Mouse (Mus musculus): Measurements from ENCODE around the gene Mrgpre. TPM values are rescaled to one million over a fixed set of nuclear protein-coding genes. Genes with fewer than 3 reads are reported as not detected.

Gene Mrgpre
- total and polyA plus RNA-seq, 3 experiments, result not detected

DNA sequence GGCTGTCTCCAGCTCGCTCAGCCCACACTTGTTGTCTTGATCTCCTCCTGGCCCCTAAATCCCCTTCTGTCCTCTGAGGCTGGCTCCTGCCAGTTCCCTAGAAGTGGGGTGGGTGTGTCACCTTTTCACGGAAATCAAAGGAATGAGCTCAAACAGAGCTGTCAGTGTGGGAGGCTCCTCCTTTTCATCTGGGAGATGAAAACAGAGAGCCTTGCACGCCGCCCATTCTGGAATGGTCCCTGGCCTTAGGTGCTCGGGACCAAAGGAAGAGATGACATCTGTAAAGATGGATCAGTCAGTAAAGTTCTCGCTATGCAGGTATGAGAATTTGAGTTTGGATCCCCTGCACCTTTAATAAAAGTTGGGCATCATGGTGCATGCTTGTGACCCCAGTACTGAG, 17.4 kb downstream of the Mrgpre start, which contains the start of gene Mrgprg:
Gene Mrgprg, minus strand, starts transcription at position 101 of the 400 bp plus-strand sequence.
- ATAC-seq (ENCODE audit: extremely low read depth, insufficient number of reproducible peaks, low FRiP score, poor library complexity, severe bottlenecking) (no peak), DNase-seq (ENCODE audit: low spot score) (no peak)
- Histone ChIP-seq H3K4me1 (ENCODE audit: insufficient read depth, low read depth, low read length) (no peaks in the 10 kb centered on the region; the same call in 1 of the 2 replicates), H3K9me3 (replicated peaks) (no peaks in the 10 kb centered on the region), H3K36me3 (replicated peaks) (no peaks in the 10 kb centered on the region), H3K4me3 (ENCODE audit: low read depth, low read length) (no peak within 1 kb of the TSS), H3K27me3 (ENCODE audit: insufficient read depth, low read length) (peaks cover 30% of the 10 kb centered on the region)
- TF ChIP-seq POLR2AphosphoS5 (IDR thresholded peaks at IDR 0.05; ENCODE audit: insufficient replicate concordance, low read depth, low read length) (no peak), TAL1 (conservative IDR thresholded peaks at IDR 0.05; ENCODE audit: low read depth, low read length) (no peak), GATA2 (IDR thresholded peaks at IDR 0.05; ENCODE audit: borderline replicate concordance, low read depth, low read length) (no peak), CTCF (IDR thresholded peaks at IDR 0.05; ENCODE audit: low read depth, low read length) (no peak), GATA1 (IDR thresholded peaks at IDR 0.05; ENCODE audit: borderline replicate concordance, low read length) (no peak)

- TF ChIP-seq POLR2AphosphoS5 (IDR thresholded peaks at IDR 0.05; ENCODE audit: insufficient replicate concordance, low read depth, low read length) (no peak), CTCF (IDR thresholded peaks at IDR 0.05; ENCODE audit: low read depth, low read length) (no peak), GATA2 (IDR thresholded peaks at IDR 0.05; ENCODE audit: borderline replicate concordance, low read depth, low read length) (no peak), TAL1 (conservative IDR thresholded peaks at IDR 0.05; ENCODE audit: low read depth, low read length) (no peak), GATA1 (IDR thresholded peaks at IDR 0.05; ENCODE audit: borderline replicate concordance, low read length) (no peak)
- DNase-seq (ENCODE audit: low spot score), result no peak
- Histone ChIP-seq H3K4me1 (ENCODE audit: insufficient read depth, low read depth, low read length) (no peaks in the 10 kb centered on the region; the same call in 1 of the 2 replicates), H3K9me3 (replicated peaks) (no peaks in the 10 kb centered on the region), H3K4me3 (ENCODE audit: low read depth, low read length) (no peak overlapping the region), H3K27me3 (ENCODE audit: insufficient read depth, low read length) (peaks cover 30% of the 10 kb centered on the region), H3K36me3 (replicated peaks) (no peaks in the 10 kb centered on the region)
- no peak for ATAC-seq (ENCODE audit: extremely low read depth, insufficient number of reproducible peaks, low FRiP score, poor library complexity, severe bottlenecking)
Measured at GRCm38 (mm10) chr7:143764876-143765530, 19.3 kb downstream of the Mrgpre start.

GRCm38 (mm10) chr7:143763794-143764193, 20.5 kb downstream of the Mrgpre start:
- no peaks in the 10 kb centered on the region for H3K9me3 ChIP-seq (replicated peaks)
- ATAC-seq (ENCODE audit: extremely low read depth, insufficient number of reproducible peaks, low FRiP score, poor library complexity, severe bottlenecking), result no peak
- TF ChIP-seq GATA1 (IDR thresholded peaks at IDR 0.05; ENCODE audit: borderline replicate concordance, low read length) (no peak), GATA2 (IDR thresholded peaks at IDR 0.05; ENCODE audit: borderline replicate concordance, low read depth, low read length) (no peak), CTCF (IDR thresholded peaks at IDR 0.05; ENCODE audit: low read depth, low read length) (peak; percentile 67), TAL1 (conservative IDR thresholded peaks at IDR 0.05; ENCODE audit: low read depth, low read length) (no peak), POLR2AphosphoS5 (IDR thresholded peaks at IDR 0.05; ENCODE audit: insufficient replicate concordance, low read depth, low read length) (no peak)
- H3K4me3 ChIP-seq (ENCODE audit: low read depth, low read length), result no peak overlapping the region
- peaks cover 30% of the 10 kb centered on the region for H3K27me3 ChIP-seq (ENCODE audit: insufficient read depth, low read length)
- peak; percentile 25 for DNase-seq (ENCODE audit: low spot score)
- H3K36me3 ChIP-seq (replicated peaks), result no peaks in the 10 kb centered on the region
- H3K4me1 ChIP-seq (ENCODE audit: insufficient read depth, low read depth, low read length), result no peaks in the 10 kb centered on the region; the same call in 1 of the 2 replicates

DNA sequence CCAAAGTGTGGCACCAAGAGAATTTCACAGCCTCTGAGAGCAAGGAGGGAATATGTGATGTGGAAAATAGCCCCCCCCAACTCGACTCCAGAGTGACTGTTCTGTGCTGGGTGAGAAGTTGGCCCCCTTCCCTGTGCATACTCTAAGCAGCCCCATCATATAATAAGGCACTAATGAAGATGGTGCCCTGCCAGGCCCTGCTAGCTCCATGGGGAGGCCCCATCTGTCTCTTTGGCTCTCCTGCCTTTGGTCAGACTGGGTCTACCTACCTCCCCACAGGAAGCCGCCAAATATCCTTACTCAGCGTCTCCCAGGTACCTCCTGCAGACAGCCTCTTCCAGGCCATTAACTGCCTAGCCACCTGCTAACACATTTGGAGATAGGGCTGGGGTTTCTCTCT, 25.3 kb downstream of the Mrgpre start:
- TF ChIP-seq GATA2 (IDR thresholded peaks at IDR 0.05; ENCODE audit: borderline replicate concordance, low read depth, low read length), result no peak
- no peak for TF ChIP-seq GATA1 (IDR thresholded peaks at IDR 0.05; ENCODE audit: borderline replicate concordance, low read length)
- no peak for TF ChIP-seq POLR2AphosphoS5 (IDR thresholded peaks at IDR 0.05; ENCODE audit: insufficient replicate concordance, low read depth, low read length)
- no peak for TF ChIP-seq TAL1 (conservative IDR thresholded peaks at IDR 0.05; ENCODE audit: low read depth, low read length)
- ATAC-seq (ENCODE audit: extremely low read depth, insufficient number of reproducible peaks, low FRiP score, poor library complexity, severe bottlenecking), result no peak
- peaks cover 29% of the 10 kb centered on the region for H3K27me3 ChIP-seq (ENCODE audit: insufficient read depth, low read length)
- H3K4me1 ChIP-seq (ENCODE audit: insufficient read depth, low read depth, low read length), result peaks cover 5% of the 10 kb centered on the region; the same call in 1 of the 2 replicates
- H3K4me3 ChIP-seq (ENCODE audit: low read depth, low read length), result no peak overlapping the region
- H3K9me3 ChIP-seq (replicated peaks), result no peaks in the 10 kb centered on the region
- no peak for DNase-seq (ENCODE audit: low spot score)
- no peaks in the 10 kb centered on the region for H3K36me3 ChIP-seq (replicated peaks)

DNA sequence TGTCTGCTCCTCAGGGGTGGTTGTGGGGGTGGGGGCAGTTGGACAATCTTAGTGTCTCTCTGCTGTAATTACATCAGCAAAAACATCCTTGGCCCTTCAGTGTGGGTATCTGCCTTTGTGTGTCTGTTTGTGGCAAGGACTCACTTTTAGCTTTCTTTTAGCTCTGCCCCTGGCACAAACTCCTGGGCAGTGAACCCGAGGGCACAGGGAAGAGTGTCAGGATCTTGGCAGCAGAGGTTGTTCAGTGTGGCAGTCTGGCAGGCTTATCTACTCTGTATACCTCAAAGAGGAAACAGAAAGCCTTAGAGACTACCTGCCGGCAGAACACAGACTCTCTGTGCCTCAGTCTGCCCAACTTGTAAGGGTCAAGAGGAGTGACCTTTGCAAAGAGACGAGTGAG, 26.6 kb downstream of the Mrgpre start:
- H3K4me3 ChIP-seq (ENCODE audit: low read depth, low read length), result no peak overlapping the region
- no peak for ATAC-seq (ENCODE audit: extremely low read depth, insufficient number of reproducible peaks, low FRiP score, poor library complexity, severe bottlenecking)
- H3K4me1 ChIP-seq (ENCODE audit: insufficient read depth, low read depth, low read length), result peaks cover 5% of the 10 kb centered on the region; the same call in 1 of the 2 replicates
- no peaks in the 10 kb centered on the region for H3K9me3 ChIP-seq (replicated peaks)
- H3K36me3 ChIP-seq (replicated peaks), result no peaks in the 10 kb centered on the region
- TF ChIP-seq POLR2AphosphoS5 (IDR thresholded peaks at IDR 0.05; ENCODE audit: insufficient replicate concordance, low read depth, low read length) (no peak), GATA1 (IDR thresholded peaks at IDR 0.05; ENCODE audit: borderline replicate concordance, low read length) (no peak), GATA2 (IDR thresholded peaks at IDR 0.05; ENCODE audit: borderline replicate concordance, low read depth, low read length) (no peak), TAL1 (conservative IDR thresholded peaks at IDR 0.05; ENCODE audit: low read depth, low read length) (no peak), CTCF (IDR thresholded peaks at IDR 0.05; ENCODE audit: low read depth, low read length) (no peak)
- DNase-seq (ENCODE audit: low spot score), result no peak
- H3K27me3 ChIP-seq (ENCODE audit: insufficient read depth, low read length), result peaks cover 35% of the 10 kb centered on the region

DNA sequence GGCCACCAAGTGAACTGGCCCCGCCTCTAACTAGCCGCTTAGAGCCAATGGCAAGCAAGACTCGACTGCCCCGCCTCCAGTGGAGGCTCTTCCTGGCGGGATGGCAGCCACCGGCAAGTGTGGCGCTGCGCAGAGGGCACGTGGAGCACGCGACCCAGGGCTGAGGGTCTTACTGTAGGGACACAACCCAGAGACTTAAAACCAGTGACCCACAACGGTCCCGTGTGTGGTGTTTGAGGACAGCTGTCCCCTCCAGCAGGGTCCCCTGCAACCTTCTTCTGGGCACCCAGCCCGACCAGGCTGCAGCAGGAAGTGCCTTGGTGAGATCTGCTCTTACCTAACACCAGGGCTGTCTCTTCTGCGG, 27.3 kb downstream of the Mrgpre start:
- no peaks in the 10 kb centered on the region for H3K9me3 ChIP-seq (replicated peaks)
- H3K4me1 ChIP-seq (ENCODE audit: insufficient read depth, low read depth, low read length), result peaks cover 5% of the 10 kb centered on the region; the same call in 1 of the 2 replicates
- TF ChIP-seq POLR2AphosphoS5 (IDR thresholded peaks at IDR 0.05; ENCODE audit: insufficient replicate concordance, low read depth, low read length) (no peak), GATA2 (IDR thresholded peaks at IDR 0.05; ENCODE audit: borderline replicate concordance, low read depth, low read length) (no peak), TAL1 (conservative IDR thresholded peaks at IDR 0.05; ENCODE audit: low read depth, low read length) (no peak), GATA1 (IDR thresholded peaks at IDR 0.05; ENCODE audit: borderline replicate concordance, low read length) (no peak), CTCF (IDR thresholded peaks at IDR 0.05; ENCODE audit: low read depth, low read length) (no peak)
- H3K4me3 ChIP-seq (ENCODE audit: low read depth, low read length), result no peak overlapping the region
- no peaks in the 10 kb centered on the region for H3K36me3 ChIP-seq (replicated peaks)
- H3K27me3 ChIP-seq (ENCODE audit: insufficient read depth, low read length), result peaks cover 37% of the 10 kb centered on the region
- DNase-seq (ENCODE audit: low spot score) (no peak), ATAC-seq (ENCODE audit: extremely low read depth, insufficient number of reproducible peaks, low FRiP score, poor library complexity, severe bottlenecking) (no peak)
